Mouse (Mus musculus): ENCODE measurements at regions not wholly inside any gene's neighbourhood (a gene's known extent, or its start where the extent isn't known, plus 50 kb on each side); places are given as distances from the start of the nearest gene placed in this dataset.

GRCm38 (mm10) chr15:41154551-41155151 lies 1020.5 kb downstream of the 9330182O14Rik start:
- DNase-seq (ENCODE audit: low read depth, low spot score), result no peak

- DNase-seq (ENCODE audit: low read depth, low spot score), result peak; percentile 16
Measured at GRCm38 (mm10) chr15:41155169-41155638, 1021.0 kb downstream of the 9330182O14Rik start.

- DNase-seq (ENCODE audit: low read depth, low spot score), result no peak
Measured at GRCm38 (mm10) chr15:41157802-41158201, 1023.6 kb downstream of the 9330182O14Rik start.

- DNase-seq (ENCODE audit: low read depth, low spot score), result no peak
Measured at GRCm38 (mm10) chr15:41162268-41162667, 1028.1 kb downstream of the 9330182O14Rik start.

GRCm38 (mm10) chr15:41162793-41163192 lies 1028.6 kb downstream of the 9330182O14Rik start:
- peak; percentile 19 for DNase-seq (ENCODE audit: low read depth, low spot score)

GRCm38 (mm10) chr15:41163643-41164358 lies 1029.6 kb downstream of the 9330182O14Rik start:
- DNase-seq (ENCODE audit: low read depth, low spot score), result peak; percentile 49

GRCm38 (mm10) chr15:41165534-41165933 lies 1031.4 kb downstream of the 9330182O14Rik start:
- no peak for DNase-seq (ENCODE audit: low read depth, low spot score)

- no peak for DNase-seq (ENCODE audit: low read depth, low spot score)
Measured at GRCm38 (mm10) chr15:41190792-41191191, 1056.6 kb downstream of the 9330182O14Rik start.

GRCm38 (mm10) chr15:41193240-41193639 lies 1059.1 kb downstream of the 9330182O14Rik start:
- peak; percentile 68 for DNase-seq (ENCODE audit: low read depth, low spot score)

GRCm38 (mm10) chr15:41223801-41224200 lies 1089.6 kb downstream of the 9330182O14Rik start:
- DNase-seq (ENCODE audit: low read depth, low spot score), result no peak

- no peak for DNase-seq (ENCODE audit: low read depth, low spot score)
Measured at GRCm38 (mm10) chr15:41232406-41233060, 1098.4 kb downstream of the 9330182O14Rik start.

All from embryo, embryonic 11.5 days (tissue).